Mouse (Mus musculus) cerebellum, adult 2 months (tissue): ENCODE data around the gene Chchd3. TPM values are rescaled to one million over a fixed set of nuclear protein-coding genes. Genes with fewer than 3 reads are reported as not detected.

Experiments
- DNase-seq, 2 experiments: peaks; one replicate each; pipeline ENCODE4 v3.0.0; 2021
- H3K27ac ChIP-seq: fragments of 200-500 bp; 2 replicates; pipeline ENCODE4 v1.5.1; 2012; ENCODE audit warnings: low read length, control low read depth, inconsistent platforms; ENCODE audit not compliant: insufficient read depth
- H3K27me3 ChIP-seq: fragments of 200-500 bp; 2 replicates; pipeline ENCODE4 v1.6.1; 2012; ENCODE audit warnings: inconsistent platforms, mild to moderate bottlenecking, low read length, moderate library complexity; ENCODE audit not compliant: control insufficient read depth, insufficient read depth
- H3K4me1 ChIP-seq: fragments of 200-500 bp; 2 replicates; pipeline ENCODE4 v1.6.1; 2011; ENCODE audit warnings: low read length; ENCODE audit not compliant: control insufficient read depth, insufficient read depth
- H3K4me3 ChIP-seq: fragments of 200-500 bp; replicated peaks from 2 replicates; pipeline ENCODE3; 2011; ENCODE audit warnings: mild to moderate bottlenecking, low read depth, low read length, control low read depth; ENCODE audit not compliant: insufficient read depth
- CTCF ChIP-seq: fragments of 200-500 bp; IDR thresholded peaks from 2 replicates; pipeline ENCODE4 v1.5.1; 2011; ENCODE audit warnings: low read depth, mild to moderate bottlenecking, control low read depth, low read length, moderate library complexity, borderline replicate concordance; ENCODE audit not compliant: insufficient read depth
- POLR2A ChIP-seq: fragments of 200-500 bp; IDR thresholded peaks from 2 replicates; pipeline ENCODE4 v1.6.1; 2011; ENCODE audit warnings: low read length, control low read depth, borderline replicate concordance; ENCODE audit not compliant: insufficient read depth
- WGBS: fragments of 180-500 bp; shearing (Covaris S2); methylation state at CpG from one replicate; pipeline ENCODE4 v1.1.7; 2018; 5-methylcytosine and 5-hydroxymethylcytosine counted together
- polyA plus RNA-seq: library from polyadenylated mRNA; depleted of rRNA; stranded (reverse); fragments of >200 nt; gene quantifications from 2 replicates; pipeline ENCODE4 v1.2.3, GENCODE M21; 2012

Gene Chchd3
- polyA plus RNA-seq, 1 experiment, result 157 TPM

DNA sequence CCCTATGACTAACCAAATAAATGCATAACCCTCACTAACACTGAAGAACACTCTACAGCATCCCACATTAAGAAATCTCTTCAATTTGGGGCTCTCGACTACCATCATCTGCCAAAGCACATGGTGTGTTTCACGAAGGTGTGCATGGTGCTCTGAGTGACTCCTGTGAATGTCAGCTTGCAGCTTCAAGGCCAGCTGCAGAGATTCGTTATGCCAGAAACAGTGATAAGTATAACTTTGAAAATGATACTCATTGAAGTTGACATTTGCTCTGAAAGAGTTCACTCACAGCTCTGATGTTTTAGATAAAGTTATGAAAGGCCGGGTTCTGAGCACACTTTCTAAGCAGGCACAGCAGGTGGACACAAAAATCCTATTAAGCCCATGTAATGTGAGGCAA is 3.7 kb downstream of the Chchd3 start:
- Histone ChIP-seq H3K27ac (no peak overlapping the region), H3K4me3 (no peak overlapping the region), H3K27me3 (no peaks in the 10 kb centered on the region), H3K4me1 (no peaks in the 10 kb centered on the region)
- TF ChIP-seq CTCF (no peak), POLR2A (no peak)
- 75% methylated on average over 4 of the region's 4 CpGs for WGBS
- no peak for DNase-seq

- H3K27me3 ChIP-seq, result no peaks in the 10 kb centered on the region
- 89% methylated on average over 4 of the region's 4 CpGs for WGBS
- no peak overlapping the region for H3K4me3 ChIP-seq
- TF ChIP-seq POLR2A, result no peak
- no peak for TF ChIP-seq CTCF
- H3K4me1 ChIP-seq, result no peaks in the 10 kb centered on the region
- H3K27ac ChIP-seq, result no peak overlapping the region
- DNase-seq, result no peak
Measured at GRCm38 (mm10) chr6:33055663-33056062, 4.4 kb downstream of the Chchd3 start.

GRCm38 (mm10) chr6:33054946-33055345 is 5.1 kb downstream of the Chchd3 start:
- no peak for DNase-seq
- 95% methylated on average over 4 of the region's 4 CpGs for WGBS
- Histone ChIP-seq H3K27me3 (no peaks in the 10 kb centered on the region), H3K4me3 (no peak overlapping the region), H3K4me1 (no peaks in the 10 kb centered on the region), H3K27ac (no peak overlapping the region)
- TF ChIP-seq CTCF (no peak), POLR2A (no peak)

- H3K4me3 ChIP-seq, result no peak overlapping the region
- H3K4me1 ChIP-seq, result no peaks in the 10 kb centered on the region
- no peaks in the 10 kb centered on the region for H3K27me3 ChIP-seq
- DNase-seq, result no peak
- WGBS, result 86% methylated on average over 2 of the region's 2 CpGs
- H3K27ac ChIP-seq, result no peak overlapping the region
- TF ChIP-seq POLR2A (no peak), CTCF (no peak)
Measured at GRCm38 (mm10) chr6:33051642-33052041, 8.4 kb downstream of the Chchd3 start.

DNA sequence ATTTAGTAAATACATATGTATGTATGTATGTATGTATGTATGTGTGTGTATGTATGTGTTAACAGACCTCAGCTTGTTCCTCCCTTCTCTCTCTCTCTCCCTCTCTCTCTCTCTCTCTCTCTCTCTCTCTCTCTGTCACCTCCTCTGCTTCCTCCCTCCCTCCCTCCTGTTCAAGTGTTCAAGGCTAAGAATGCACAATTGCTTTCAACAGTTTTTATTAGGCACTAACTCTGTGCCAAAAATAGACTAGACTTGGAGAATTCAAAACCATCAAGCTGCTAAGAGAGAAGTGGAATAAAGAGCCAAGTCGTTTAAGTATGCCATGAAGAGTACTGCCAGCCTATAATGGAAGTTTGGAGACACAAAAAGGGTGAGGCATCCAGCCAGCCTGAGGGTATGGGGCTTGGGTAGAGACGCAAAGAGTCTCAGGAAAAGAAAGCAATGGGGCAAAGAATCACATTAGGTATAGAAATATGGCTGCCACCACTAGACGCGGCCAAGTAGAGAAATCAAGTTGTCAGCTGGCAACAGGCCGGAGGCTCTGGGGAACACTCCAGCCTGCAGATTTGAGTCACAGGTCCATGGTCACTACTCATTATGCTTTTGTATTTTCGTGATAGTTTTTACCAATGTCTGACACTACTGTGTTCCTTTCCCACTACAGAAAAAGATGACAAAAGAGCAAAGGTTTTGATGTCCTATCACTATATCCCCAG is 10.2 kb downstream of the Chchd3 start:
- TF ChIP-seq POLR2A (no peak), CTCF (no peak)
- Histone ChIP-seq H3K27ac (no peak overlapping the region), H3K4me1 (no peaks in the 10 kb centered on the region), H3K4me3 (no peak overlapping the region), H3K27me3 (no peaks in the 10 kb centered on the region)
- DNase-seq, result no peak
- 57% methylated on average over 6 of the region's 6 CpGs for whole genome bisulfite sequencing

- TF ChIP-seq CTCF, result no peak
- no peak for TF ChIP-seq POLR2A
Measured at GRCm38 (mm10) chr6:33043480-33043879, 16.6 kb downstream of the Chchd3 start.

GRCm38 (mm10) chr6:33042880-33043279 is 17.2 kb downstream of the Chchd3 start:
- no peaks in the 10 kb centered on the region for H3K27me3 ChIP-seq
- TF ChIP-seq POLR2A (no peak), CTCF (no peak)

More at GRCm38 (mm10) chr6:33043480-33043879, 16.6 kb downstream of the Chchd3 start:
- Histone ChIP-seq H3K4me3 (no peak overlapping the region), H3K27ac (no peak overlapping the region), H3K4me1 (no peaks in the 10 kb centered on the region), H3K27me3 (no peaks in the 10 kb centered on the region)
- 92% methylated on average over 5 of the region's 5 CpGs for WGBS
- DNase-seq, result no peak

DNA sequence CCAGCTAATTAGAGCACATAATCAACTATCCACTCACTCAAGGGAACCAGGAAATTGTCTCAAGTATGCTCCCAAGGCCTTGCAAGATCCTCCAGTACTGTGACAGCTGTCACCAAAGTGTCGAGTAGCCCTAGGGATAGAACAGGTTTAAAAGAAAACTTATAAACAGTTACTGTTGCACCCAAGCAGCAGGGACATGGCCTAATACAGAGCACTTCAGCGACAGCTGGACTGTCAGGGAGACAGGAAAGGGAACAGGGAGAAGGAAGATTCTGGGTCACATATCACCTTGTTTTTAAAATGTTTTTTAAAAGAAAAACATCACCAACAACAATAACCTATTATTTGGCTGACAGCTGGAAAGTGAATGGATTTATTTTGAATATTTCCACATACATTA is 18.1 kb downstream of the Chchd3 start:
- H3K4me1 ChIP-seq, result no peaks in the 10 kb centered on the region

More at GRCm38 (mm10) chr6:33042880-33043279, 17.2 kb downstream of the Chchd3 start:
- no peak overlapping the region for H3K4me3 ChIP-seq
- no peak for DNase-seq
- no peak overlapping the region for H3K27ac ChIP-seq
- 98% methylated on average over 1 of the region's 1 CpGs for WGBS
- no peaks in the 10 kb centered on the region for H3K4me1 ChIP-seq

More for the DNA sequence above, 18.1 kb downstream of the Chchd3 start:
- 85% methylated on average over 2 of the region's 2 CpGs for WGBS
- no peak for DNase-seq
- Histone ChIP-seq H3K27ac (no peak overlapping the region), H3K27me3 (no peaks in the 10 kb centered on the region; the same call in 1 of the 2 replicates), H3K4me3 (no peak overlapping the region)
- TF ChIP-seq CTCF (no peak), POLR2A (no peak)
